Mouse (Mus musculus) layer of hippocampus, adult 9-11 months (tissue): Measurements from ENCODE around the gene Herpud1.
"Not testable (repeated sequence)": the region's sequence is repeated elsewhere in the genome, so short reads cannot be mapped to it uniquely, and the experiment has no call there.

ENCODE experiments used
- DNase-seq: peaks from one replicate; pipeline ENCODE4 v3.0.0; 2022

Herpud1 gene

GRCm38 (mm10) chr8:94376176-94376575 lies 10.1 kb upstream of the Herpud1 start:
- no peak for DNase-seq

DNA sequence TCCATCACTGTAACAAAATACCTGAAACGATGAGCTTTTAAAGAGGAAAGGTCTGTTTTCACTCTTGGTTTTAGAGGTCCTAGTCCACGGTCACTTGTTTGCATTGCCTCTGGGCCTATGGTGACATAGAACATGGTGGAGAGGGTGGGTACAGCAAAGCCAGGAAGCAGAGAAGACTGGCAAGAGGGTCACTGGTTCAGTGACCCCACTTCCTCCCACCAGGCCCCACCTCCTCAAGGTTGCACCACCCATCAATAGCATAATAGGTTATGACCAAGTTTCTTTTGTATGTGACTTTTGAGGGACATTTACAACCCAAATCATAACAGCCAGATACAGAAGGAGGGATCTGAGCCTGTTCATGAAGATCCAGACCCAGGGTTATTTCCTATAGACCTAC lies 9.7 kb upstream of the Herpud1 start:
- no peak for DNase-seq

DNA sequence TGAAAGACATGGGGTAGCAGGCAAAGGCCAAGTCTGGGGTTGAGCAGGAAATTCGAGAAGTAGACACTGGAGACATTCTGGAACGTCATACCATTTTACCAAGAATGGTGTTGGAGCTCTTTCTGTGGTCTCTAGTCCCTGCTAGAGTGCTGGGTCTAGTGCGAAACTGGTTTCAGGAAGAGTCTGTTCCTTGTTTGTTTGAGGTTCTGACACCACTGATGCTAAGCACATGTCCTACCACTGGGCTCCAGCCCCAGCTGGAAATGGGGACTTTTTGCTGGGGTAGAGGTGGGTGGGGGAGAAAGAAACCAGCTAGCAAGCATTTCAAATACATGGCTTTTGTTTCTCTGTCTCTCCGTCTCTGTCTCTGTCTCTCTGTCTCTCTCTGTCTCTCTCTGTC lies 9.2 kb upstream of the Herpud1 start:
- peak; percentile 71 for DNase-seq

- DNase-seq: no peak
These were observed 8.5 kb upstream of the Herpud1 start for GRCm38 (mm10) chr8:94377714-94378205.

DNA sequence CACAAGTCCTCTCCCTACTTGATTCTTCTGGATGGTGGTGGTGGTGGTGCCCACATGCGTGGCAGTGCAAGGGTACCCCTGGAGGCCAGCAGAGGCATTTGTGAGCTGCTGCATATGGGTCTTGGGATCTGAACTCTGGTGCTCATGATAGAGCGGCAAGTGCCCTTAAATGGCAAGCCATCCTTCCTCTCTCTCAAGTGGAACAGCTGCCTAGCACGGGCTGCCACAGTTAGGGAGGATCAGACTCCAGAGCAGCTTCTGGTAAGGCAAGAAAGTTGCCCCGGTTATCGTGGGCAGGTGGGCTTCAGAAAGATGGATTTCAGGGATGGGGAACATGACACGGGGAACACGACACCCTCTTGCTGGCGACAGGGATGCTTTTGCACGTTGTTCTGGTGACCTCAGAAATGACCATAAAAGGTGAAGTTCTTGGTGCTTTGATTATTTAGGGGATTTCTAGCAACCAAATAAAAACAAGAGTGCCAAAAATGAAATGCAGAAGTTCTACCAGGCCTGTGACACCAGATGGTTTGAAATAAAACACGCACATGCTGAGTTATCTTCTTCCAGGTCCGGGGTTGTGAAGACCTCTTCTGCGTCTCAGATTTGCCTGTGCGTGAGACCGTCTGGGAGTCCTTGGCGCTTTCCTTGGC lies 7.3 kb upstream of the Herpud1 start:
- no peak for DNase-seq

DNA sequence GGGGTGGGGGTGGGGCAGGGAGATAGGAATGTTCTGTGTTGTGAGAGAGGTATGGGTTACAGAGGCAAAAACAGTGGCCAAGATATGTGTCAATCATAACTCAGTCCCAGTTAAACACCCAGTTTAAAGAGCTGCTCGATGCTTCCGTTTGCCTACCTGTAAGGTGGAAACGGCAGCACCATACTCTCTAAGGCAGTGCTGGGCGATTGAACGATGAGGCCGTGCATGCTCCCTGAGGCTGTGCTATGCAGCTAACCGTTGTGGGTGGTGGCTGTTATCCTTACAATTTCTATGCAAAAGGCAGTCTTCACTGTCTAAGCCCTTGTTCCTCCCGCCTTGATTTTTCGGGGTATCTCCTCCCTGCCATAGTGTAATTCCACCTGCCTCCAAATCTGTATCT lies 6.6 kb upstream of the Herpud1 start:
- DNase-seq: no peak

DNA sequence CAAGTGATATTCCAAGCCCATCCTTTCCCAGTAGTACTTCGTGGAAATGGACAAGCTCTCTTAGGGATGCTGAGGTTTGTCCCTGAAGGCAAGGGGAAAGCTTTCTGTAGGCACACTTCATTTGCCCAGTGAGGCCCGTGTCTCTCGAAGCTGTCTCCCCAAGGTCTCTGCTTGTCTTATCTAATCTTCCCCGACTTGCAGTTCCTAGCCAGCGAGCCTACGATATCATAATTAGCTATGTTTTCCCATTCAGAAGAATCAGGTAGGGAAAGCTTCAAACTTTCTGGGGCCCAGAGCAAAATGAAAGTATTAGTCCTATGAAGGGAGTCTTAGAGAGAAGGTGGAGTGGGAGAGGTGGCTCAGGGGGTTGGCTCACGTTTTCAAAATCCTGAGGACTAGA lies 2.1 kb upstream of the Herpud1 start:
- DNase-seq: no peak

- no peak for DNase-seq
These were observed 578 bp upstream of the Herpud1 start for GRCm38 (mm10) chr8:94385506-94386213.

GRCm38 (mm10) chr8:94387027-94387684 lies 918 bp downstream of the Herpud1 start:
- DNase-seq: peak; percentile 89

DNA sequence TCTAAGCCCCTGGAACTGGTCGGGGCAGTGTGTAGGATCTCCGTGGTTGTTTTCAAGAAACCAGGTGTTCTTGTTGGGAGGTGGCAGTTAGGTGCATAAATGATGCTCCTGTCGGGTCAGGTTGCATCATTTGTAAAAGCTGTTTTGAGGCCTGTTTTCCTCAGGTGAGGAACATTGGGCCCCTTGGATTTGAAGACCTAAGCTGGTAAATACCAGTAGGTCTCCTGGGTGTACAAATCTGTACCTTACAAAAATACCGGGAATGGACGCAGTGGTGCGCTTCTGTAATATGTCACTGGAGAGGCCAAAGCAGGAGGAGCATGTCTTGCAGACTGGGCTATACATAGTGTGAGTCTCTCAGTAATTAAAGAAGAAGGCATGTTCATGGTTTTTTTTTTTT lies 1.5 kb downstream of the Herpud1 start:
- DNase-seq: no peak

DNA sequence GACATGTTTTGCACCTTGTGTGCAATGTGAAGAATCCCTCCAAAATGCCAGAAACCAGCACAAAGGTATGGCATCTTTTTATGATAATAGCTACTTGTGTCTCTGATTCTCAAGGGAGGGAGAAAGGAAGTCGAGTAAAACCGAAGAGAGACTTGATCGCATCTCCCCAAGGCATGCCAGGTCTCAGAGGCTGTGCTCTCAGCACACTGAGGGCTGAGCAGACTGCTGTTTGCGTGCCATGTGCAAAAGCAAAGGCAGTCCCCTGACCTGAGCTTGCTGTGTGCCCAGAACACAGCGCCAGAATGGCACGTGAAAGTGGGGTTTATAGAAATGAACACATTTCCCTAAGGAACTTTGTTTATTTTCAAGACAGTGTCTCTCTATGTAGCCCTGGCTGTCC lies 3.3 kb downstream of the Herpud1 start:
- DNase-seq: no peak

GRCm38 (mm10) chr8:94390429-94390828 lies 4.2 kb downstream of the Herpud1 start:
- no peak for DNase-seq

DNA sequence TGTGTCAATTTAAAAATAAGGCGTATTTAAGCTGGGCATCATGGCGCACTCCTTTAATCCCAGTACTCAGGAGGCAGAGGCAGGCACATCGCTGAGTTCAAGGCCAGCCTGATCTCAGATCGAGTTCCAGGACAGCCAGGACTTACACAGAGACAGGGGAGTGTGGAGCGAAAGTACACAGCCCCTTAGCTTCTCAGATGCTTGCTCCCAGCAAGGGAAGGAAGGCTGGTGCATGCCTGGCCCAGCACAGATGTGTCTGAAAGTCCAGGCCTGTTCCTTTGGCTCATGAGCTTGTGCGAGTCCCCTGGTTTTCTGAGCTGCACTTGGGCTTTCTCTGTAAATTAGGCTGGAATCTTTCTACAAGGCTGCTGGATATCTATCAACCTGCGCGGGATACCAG lies 4.7 kb downstream of the Herpud1 start:
- DNase-seq: no peak

DNA sequence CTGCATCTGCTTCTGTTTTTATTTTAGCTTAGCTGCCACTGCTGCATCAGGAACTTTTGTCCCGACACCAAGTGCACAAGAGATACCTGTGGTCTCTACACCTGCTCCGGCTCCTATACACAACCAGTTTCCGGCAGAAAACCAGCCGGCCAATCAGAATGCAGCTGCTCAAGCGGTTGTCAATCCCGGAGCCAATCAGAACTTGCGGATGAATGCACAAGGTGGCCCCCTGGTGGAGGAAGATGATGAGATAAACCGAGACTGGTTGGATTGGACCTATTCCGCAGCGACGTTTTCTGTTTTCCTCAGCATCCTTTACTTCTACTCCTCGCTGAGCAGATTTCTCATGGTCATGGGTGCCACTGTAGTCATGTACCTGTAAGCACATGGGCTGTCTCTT lies 5.9 kb downstream of the Herpud1 start:
- DNase-seq: no peak

- DNase-seq: no peak
These were observed 6.4 kb downstream of the Herpud1 start for GRCm38 (mm10) chr8:94392648-94393047.

GRCm38 (mm10) chr8:94395851-94396540 lies 9.8 kb downstream of the Herpud1 start:
- no peak for DNase-seq

DNA sequence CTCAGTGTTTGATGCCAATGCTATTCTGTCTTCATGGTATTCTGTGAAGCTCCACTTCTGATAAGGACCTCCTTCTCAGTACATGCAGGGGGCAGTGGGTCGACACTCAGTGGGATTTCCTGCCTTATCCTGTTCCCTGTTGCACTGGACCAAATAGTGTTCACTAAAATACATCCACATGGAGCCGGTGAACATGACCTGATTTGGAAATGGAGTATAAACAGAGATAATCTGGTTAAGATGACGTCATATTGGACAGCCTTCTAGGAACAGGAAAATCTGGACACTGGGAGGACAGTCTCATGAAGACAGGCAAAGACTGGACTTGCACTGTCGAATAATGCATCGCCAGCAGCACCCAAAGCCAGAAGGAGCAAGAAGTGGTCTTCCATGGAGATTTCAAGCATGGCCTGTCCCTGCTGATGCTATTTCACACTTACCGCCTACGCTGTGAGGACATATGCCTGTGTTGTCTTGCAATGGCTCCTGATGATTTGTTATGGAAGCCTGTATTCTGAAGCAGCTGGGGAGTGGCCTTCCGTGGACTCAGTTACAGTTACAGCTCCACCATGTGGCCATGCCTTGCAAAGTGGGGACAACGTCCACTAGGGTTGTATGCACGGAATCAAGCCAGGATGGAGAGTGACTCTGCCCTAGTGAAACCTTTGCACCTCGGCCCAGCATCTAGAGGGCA lies 10.9 kb downstream of the Herpud1 start:
- DNase-seq: peak; percentile 42

DNA sequence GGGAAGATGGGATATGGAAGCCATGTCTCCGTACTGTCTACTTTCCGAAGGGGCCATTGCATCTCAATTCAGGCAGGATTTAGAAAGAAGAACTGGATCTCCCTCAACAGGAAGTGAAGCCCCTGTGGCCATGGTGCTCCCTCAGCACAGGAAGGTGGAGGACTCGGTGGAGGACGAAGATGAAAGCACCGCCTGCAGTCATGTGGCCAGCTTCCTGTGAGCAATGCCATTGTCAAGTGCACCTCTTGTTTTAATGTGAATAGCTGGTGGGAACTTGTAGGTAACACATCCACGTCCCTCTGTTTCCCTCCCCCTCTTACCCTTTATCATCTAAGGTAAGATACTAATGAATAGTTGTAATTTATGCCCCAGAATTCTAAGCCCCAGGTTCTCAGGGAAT lies 12.3 kb downstream of the Herpud1 start:
- DNase-seq: no peak

GRCm38 (mm10) chr8:94399361-94399953 lies 13.2 kb downstream of the Herpud1 start:
- DNase-seq: no peak

GRCm38 (mm10) chr8:94399957-94400356 lies 13.7 kb downstream of the Herpud1 start:
- DNase-seq: not testable (repeated sequence)

GRCm38 (mm10) chr8:94408443-94409080 lies 22.3 kb downstream of the Herpud1 start:
- no peak for DNase-seq

DNA sequence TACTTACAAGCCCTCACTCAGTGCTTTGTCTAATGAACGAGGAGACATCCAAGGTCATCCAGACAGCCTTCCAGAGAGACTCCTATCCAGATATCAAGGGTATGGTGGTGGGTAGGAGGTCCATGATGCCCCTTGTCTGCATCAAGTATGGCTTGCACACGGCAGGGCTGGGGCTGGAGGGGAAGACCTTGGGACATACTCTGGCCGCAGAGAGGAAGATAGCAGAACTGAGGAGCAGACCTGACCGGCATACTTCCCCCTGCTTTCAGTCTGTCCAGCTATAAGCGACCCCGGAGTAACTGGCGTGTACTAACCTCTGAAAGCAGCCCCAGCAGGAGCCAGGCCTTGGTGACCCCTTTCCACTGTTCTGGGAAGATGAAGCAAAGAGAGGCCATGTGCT lies 23.3 kb downstream of the Herpud1 start:
- DNase-seq: no peak
